Mouse (Mus musculus) liver (tissue): ENCODE results near the gene Cerk.

Source experiments
- DNase-seq: peaks from one replicate; pipeline ENCODE4 v3.0.0-alpha.2; 2020; ENCODE audit warnings: mixed read lengths

The Cerk gene

GRCm38 (mm10) chr15:86159719-86160118, 26.2 kb downstream of the Cerk start:
- no peak for DNase-seq

- no peak for DNase-seq
Measured at GRCm38 (mm10) chr15:86159093-86159492, 26.8 kb downstream of the Cerk start.

GRCm38 (mm10) chr15:86156492-86156891, 29.4 kb downstream of the Cerk start:
- DNase-seq: no peak

- DNase-seq: no peak
Measured at GRCm38 (mm10) chr15:86153481-86153960, 32.4 kb downstream of the Cerk start.

GRCm38 (mm10) chr15:86150593-86150992, 35.3 kb downstream of the Cerk start:
- no peak for DNase-seq

- DNase-seq: no peak
Measured at GRCm38 (mm10) chr15:86146922-86147321, 39.0 kb downstream of the Cerk start.

GRCm38 (mm10) chr15:86145046-86145445, 40.9 kb downstream of the Cerk start:
- no peak for DNase-seq

GRCm38 (mm10) chr15:86144577-86144976, 41.4 kb downstream of the Cerk start:
- DNase-seq: no peak

GRCm38 (mm10) chr15:86140323-86140722, 45.6 kb downstream of the Cerk start:
- peak; percentile 66 for DNase-seq

- DNase-seq: peak; percentile 62
Measured at GRCm38 (mm10) chr15:86137638-86138037, 48.3 kb downstream of the Cerk start.

- DNase-seq: peak; percentile 84
Measured at GRCm38 (mm10) chr15:86134941-86135783, 50.8 kb downstream of the Cerk start.

- DNase-seq: no peak
Measured at GRCm38 (mm10) chr15:86130657-86131056, 55.3 kb downstream of the Cerk start.

- no peak for DNase-seq
Measured at GRCm38 (mm10) chr15:86129036-86129435, 56.9 kb downstream of the Cerk start.

- DNase-seq: peak; percentile 82
Measured at GRCm38 (mm10) chr15:86124359-86124758, 61.6 kb downstream of the Cerk start.

- DNase-seq: peak; percentile 36
Measured at GRCm38 (mm10) chr15:86123409-86123808, 62.5 kb downstream of the Cerk start.

- DNase-seq: no peak
Measured at GRCm38 (mm10) chr15:86122261-86122949, 63.5 kb downstream of the Cerk start.

- no peak for DNase-seq
Measured at GRCm38 (mm10) chr15:86119186-86119585, 66.8 kb downstream of the Cerk start.

GRCm38 (mm10) chr15:86117115-86118100, 68.5 kb downstream of the Cerk start:
- no peak for DNase-seq

- no peak for DNase-seq
Measured at GRCm38 (mm10) chr15:86116421-86116820, 69.5 kb downstream of the Cerk start.

- peak; percentile 43 for DNase-seq
Measured at GRCm38 (mm10) chr15:86113342-86113710, 72.6 kb downstream of the Cerk start.

- DNase-seq: no peak
Measured at GRCm38 (mm10) chr15:86112707-86113341, 73.1 kb downstream of the Cerk start.
